Mouse (Mus musculus): ENCODE results near the gene Olfr1346.

- TF ChIP-seq CTCF (IDR thresholded peaks at IDR 0.05; ENCODE audit: extremely low read depth, insufficient read depth, low read length): no peak
- TF ChIP-seq POLR2A (IDR thresholded peaks at IDR 0.05; ENCODE audit: extremely low read depth, insufficient read depth, low read length): no peak
Measured at GRCm38 (mm10) chr7:6447771-6448170, 19.1 kb upstream of the Olfr1346 start.
